Mouse (Mus musculus) liver, embryonic 14.5 days (tissue): Measurements from ENCODE around the gene Rhbdf2.

ENCODE experiments used
- CTCF ChIP-seq: IDR thresholded peaks from 2 replicates; pipeline ENCODE4 v1.5.1; 2016; ENCODE audit warnings: antibody characterized with exemption, low read depth, control low read depth
- EP300 ChIP-seq: IDR thresholded peaks from 2 replicates; pipeline ENCODE4 v1.6.1; 2016; ENCODE audit warnings: antibody characterized with exemption, low read depth

DNA sequence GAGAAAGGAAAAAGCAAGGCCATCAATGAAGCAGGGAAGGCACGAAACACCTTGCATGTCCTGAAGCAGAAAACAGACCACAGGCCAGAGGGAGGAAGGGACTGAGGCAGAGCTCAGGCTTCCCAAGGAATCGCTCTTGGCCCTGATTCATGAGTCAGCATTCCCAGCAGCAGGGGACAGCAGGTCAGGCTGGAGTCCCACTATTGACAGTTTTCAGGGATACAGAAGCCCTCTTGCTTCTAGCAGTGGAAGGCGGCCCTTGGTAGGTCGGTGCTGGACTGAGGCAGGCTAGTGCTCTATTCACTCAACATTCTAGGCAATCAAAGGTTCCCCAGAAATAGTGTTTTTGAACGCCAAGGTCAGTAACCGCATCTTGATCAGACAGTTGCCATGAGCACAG, 52.3 kb downstream of the Rhbdf2 start:
- TF ChIP-seq CTCF (no peak), EP300 (no peak)
